Mouse (Mus musculus) midbrain, embryonic 11.5 days (tissue): ENCODE data around the gene Gm7849. TPM values are rescaled to one million over a fixed set of nuclear protein-coding genes. Genes with fewer than 3 reads are reported as not detected.
"Not testable (repeated sequence)": the region's sequence is repeated elsewhere in the genome, so short reads cannot be mapped to it uniquely, and the experiment has no call there.

Experiments used
- ATAC-seq: fragments of 200-750 bp; cut with Nextera tagmentation; 2 replicates; pipeline ENCODE4 v1.8.0; 2017; ENCODE audit warnings: moderate TSS enrichment, moderate library complexity; ENCODE audit not compliant: low FRiP score
- DNase-seq: peaks from one replicate; pipeline ENCODE4 v3.0.0; 2015; ENCODE audit warnings: low spot score; ENCODE audit errors: missing footprints
- H3K27ac ChIP-seq: fragments of 300-500 bp; sonication (generic); 2 replicates; pipeline ENCODE4 v1.5.1; 2014; ENCODE audit warnings: low read depth, low read length
- H3K27me3 ChIP-seq: fragments of 300-500 bp; sonication (generic); 2 replicates; pipeline ENCODE4 v1.6.1; 2014; ENCODE audit warnings: mild to moderate bottlenecking, low read length, moderate library complexity, mixed read lengths; ENCODE audit not compliant: control insufficient read depth, insufficient read depth
- H3K36me3 ChIP-seq: fragments of 300-500 bp; sonication (generic); 2 replicates; pipeline ENCODE4 v1.6.1; 2014; ENCODE audit warnings: mild to moderate bottlenecking, low read length, moderate library complexity, mixed read lengths; ENCODE audit not compliant: control insufficient read depth, insufficient read depth
- H3K4me1 ChIP-seq: fragments of 300-500 bp; sonication (generic); 2 replicates; pipeline ENCODE4 v1.6.1; 2014; ENCODE audit warnings: low read length; ENCODE audit not compliant: control insufficient read depth, insufficient read depth
- H3K4me2 ChIP-seq: fragments of 300-500 bp; sonication (generic); 2 replicates; pipeline ENCODE4 v1.6.1; 2014; ENCODE audit warnings: mild to moderate bottlenecking, moderate library complexity
- H3K4me3 ChIP-seq: fragments of 300-500 bp; sonication (generic); 2 replicates; pipeline ENCODE4 v1.5.1; 2014; ENCODE audit warnings: low read depth, low read length
- H3K9ac ChIP-seq: fragments of 300-500 bp; sonication (generic); 2 replicates; pipeline ENCODE4 v1.6.1; 2014; ENCODE audit warnings: low read length
- H3K9me3 ChIP-seq: fragments of 300-500 bp; sonication (generic); 2 replicates; pipeline ENCODE4 v1.6.1; 2016; ENCODE audit warnings: low read length; ENCODE audit not compliant: control insufficient read depth
- WGBS: fragments of 180-500 bp; shearing (Covaris S2); extraction: QIAGEN DNeasy Blood & Tissue Kit; methylation state at CpG from one replicate; pipeline ENCODE4 v1.1.7; 2014; 5-methylcytosine and 5-hydroxymethylcytosine counted together
- polyA plus RNA-seq: library from polyadenylated mRNA; unstranded; fragments of >200 nt; fragmentation: Nextera tagmentation; extraction: Ambion mirVana; gene quantifications from 2 replicates; pipeline ENCODE4 v1.2.1, GENCODE M21; 2014

The Gm7849 gene
- polyA plus RNA-seq = not detected in 2 replicates

- H3K27ac ChIP-seq, H3K4me1 ChIP-seq, H3K4me2 ChIP-seq, H3K36me3 ChIP-seq, H3K4me3 ChIP-seq, H3K27me3 ChIP-seq, H3K9ac ChIP-seq, DNase-seq, H3K9me3 ChIP-seq, ATAC-seq: not testable (repeated sequence)
- WGBS = no CpG with 5 or more reads among the region's 1 CpGs
These were observed at the start of gene Gm7849 for GRCm38 (mm10) chr8:21456460-21456859. Gm7849 (minus strand) TSS chr8:21456560.

GRCm38 (mm10) chr8:21427111-21427510, 29.2 kb downstream of the Gm7849 start, which contains the start of gene Defa36:
Defa36 (plus strand) TSS chr8:21427411.
- not testable (repeated sequence) for DNase-seq, H3K4me3 ChIP-seq, ATAC-seq, H3K4me2 ChIP-seq, H3K9me3 ChIP-seq, H3K9ac ChIP-seq, H3K27me3 ChIP-seq, H3K36me3 ChIP-seq, H3K4me1 ChIP-seq, H3K27ac ChIP-seq
- no CpG with 5 or more reads among the region's 1 CpGs for WGBS

Other genes with a start within 250 kb of the Gm7849 start
- gene Gm15292, start 206.8 kb downstream of the Gm7849 start, polyA plus RNA-seq = not detected in 2 replicates
- not detected in 2 replicates for gene Defa27, start 141.0 kb downstream of the Gm7849 start, polyA plus RNA-seq
- not detected in 2 replicates for gene Defa29, start 129.5 kb downstream of the Gm7849 start, polyA plus RNA-seq
- gene Defa2, start 78.0 kb downstream of the Gm7849 start, polyA plus RNA-seq = not detected in 2 replicates
- not detected in 2 replicates for gene Defa33, start 64.7 kb downstream of the Gm7849 start, polyA plus RNA-seq
- not detected in 2 replicates for gene Defa36, start 29.1 kb downstream of the Gm7849 start, polyA plus RNA-seq
- not detected in 2 replicates for gene Defa20, start 52.7 kb upstream of the Gm7849 start, polyA plus RNA-seq
- gene Defa32, start 72.5 kb upstream of the Gm7849 start, polyA plus RNA-seq = not detected in 2 replicates
- not detected in 2 replicates for gene Defa37, start 108.8 kb upstream of the Gm7849 start, polyA plus RNA-seq
- gene Defa28, start 126.4 kb upstream of the Gm7849 start, polyA plus RNA-seq = not detected in 2 replicates
- not detected in 2 replicates for gene Gm7861, start 137.9 kb upstream of the Gm7849 start, polyA plus RNA-seq
- not detected in 2 replicates for gene Defa26, start 161.6 kb upstream of the Gm7849 start, polyA plus RNA-seq
- gene Defa17, start 199.2 kb upstream of the Gm7849 start, polyA plus RNA-seq = not detected in 2 replicates
- gene Defa34, start 209.2 kb upstream of the Gm7849 start, polyA plus RNA-seq = not detected in 2 replicates
- gene AY761184, start 247.1 kb upstream of the Gm7849 start, polyA plus RNA-seq = not detected in 2 replicates